2 mouse cellular contexts compared by ENCODE assay signal in genomic region chr10:128499116-128499671, GRCm38 (mm10).
A peak's percentile ranks its signal among the peaks of the same experiment; 100 is the strongest.
TF ChIP-seq lines count a peak whose summit lies in the region.

No protein-coding gene starts in this region.

TF ChIP-seq in CH12.LX, 34 proteins besides CTCF, POLR2A, EP300 and RAD21:
- 0 out of 2 replicates have a peak, but pooled peaks have one; percentile 43 for TF ChIP-seq UBTF (IDR thresholded peaks at IDR 0.05; ENCODE audit: low read depth, low read length)
- TF ChIP-seq SIN3A (IDR thresholded peaks at IDR 0.05; ENCODE audit: low read length): peak; percentile 61; the same call in 1 of the 2 replicates
- TF ChIP-seq HCFC1 (IDR thresholded peaks at IDR 0.05; ENCODE audit: low read depth, low read length): no peak
- TF ChIP-seq TCF12 (IDR thresholded peaks at IDR 0.05; ENCODE audit: low read depth, low read length): 0 out of 2 replicates have a peak, but pooled peaks have one; percentile 21
- TF ChIP-seq ETS1 (conservative IDR thresholded peaks at IDR 0.05; ENCODE audit: low read depth, low read length): no peak
- no peak for TF ChIP-seq MYC (IDR thresholded peaks at IDR 0.05; ENCODE audit: low read depth, low read length)
- TF ChIP-seq ZNF384 (IDR thresholded peaks at IDR 0.05; ENCODE audit: low read depth, low read length): no peak
- no peak for TF ChIP-seq PAX5 (IDR thresholded peaks at IDR 0.05; ENCODE audit: low read length)
- TF ChIP-seq MAFK (IDR thresholded peaks at IDR 0.05; ENCODE audit: insufficient replicate concordance, low read length): no peak
- no peak for TF ChIP-seq JUND (conservative IDR thresholded peaks at IDR 0.05; ENCODE audit: low read depth, low read length)
- no peak for TF ChIP-seq ZC3H11A (IDR thresholded peaks at IDR 0.05; ENCODE audit: low read depth, low read length)
- TF ChIP-seq NELFE (IDR thresholded peaks at IDR 0.05; ENCODE audit: low read depth, low read length): no peak
- no peak for TF ChIP-seq ELF1 (IDR thresholded peaks at IDR 0.05; ENCODE audit: low read depth, low read length)
- peak; percentile 57 for TF ChIP-seq MXI1 (IDR thresholded peaks at IDR 0.05; ENCODE audit: low read depth, low read length)
- TF ChIP-seq BHLHE40 (IDR thresholded peaks at IDR 0.05; ENCODE audit: low read depth, low read length): peak; percentile 10; the same call in 1 of the 2 replicates
- no peak for TF ChIP-seq MAZ (IDR thresholded peaks at IDR 0.05; ENCODE audit: low read depth, low read length)
- no peak for TF ChIP-seq GABPA (IDR thresholded peaks at IDR 0.05; ENCODE audit: insufficient replicate concordance, low read depth, low read length)
- TF ChIP-seq USF2 (conservative IDR thresholded peaks at IDR 0.05; ENCODE audit: low read depth, low read length): no peak
- TF ChIP-seq JUN (IDR thresholded peaks at IDR 0.05; ENCODE audit: insufficient read depth, low read depth, low read length): no peak
- peak; percentile 46; the same call in 1 of the 2 replicates for TF ChIP-seq MEF2A (IDR thresholded peaks at IDR 0.05; ENCODE audit: borderline replicate concordance, low read depth, low read length)
- TF ChIP-seq ZMIZ1 (IDR thresholded peaks at IDR 0.05; ENCODE audit: low read depth, low read length): no peak
- no peak for TF ChIP-seq RCOR1 (conservative IDR thresholded peaks at IDR 0.05; ENCODE audit: low read depth, low read length)
- no peak for TF ChIP-seq SMC3 (IDR thresholded peaks at IDR 0.05; ENCODE audit: low read depth, low read length)
- TF ChIP-seq MAX (IDR thresholded peaks at IDR 0.05; ENCODE audit: low read length): no peak
- no peak for TF ChIP-seq KAT2A (IDR thresholded peaks at IDR 0.05; ENCODE audit: insufficient replicate concordance, low read length)
- no peak for TF ChIP-seq USF1 (IDR thresholded peaks at IDR 0.05; ENCODE audit: low read depth, low read length)
- TF ChIP-seq CHD1 (IDR thresholded peaks at IDR 0.05; ENCODE audit: low read depth, low read length): no peak
- no peak for TF ChIP-seq TBP (conservative IDR thresholded peaks at IDR 0.05; ENCODE audit: low read depth, low read length)
- TF ChIP-seq E2F4 (IDR thresholded peaks at IDR 0.05; ENCODE audit: insufficient replicate concordance, low read depth, low read length): no peak
- no peak for TF ChIP-seq NRF1 (IDR thresholded peaks at IDR 0.05; ENCODE audit: low read depth, low read length)
- no peak for TF ChIP-seq IRF4 (IDR thresholded peaks at IDR 0.05; ENCODE audit: low read depth, low read length)
- no peak for TF ChIP-seq POLR2AphosphoS2 (IDR thresholded peaks at IDR 0.05; ENCODE audit: low read depth, low read length)
TF ChIP-seq in CH12.LX: peak in this region for 6.

TF ChIP-seq in myocyte, 11 proteins besides CTCF, POLR2A, EP300 and RAD21:
- TF ChIP-seq POLR2AphosphoS2 (IDR thresholded peaks at IDR 0.05; ENCODE audit: insufficient read length, low read depth) (no peak), REST (IDR thresholded peaks at IDR 0.05; ENCODE audit: insufficient read depth, insufficient read length) (no peak), USF1 (IDR thresholded peaks at IDR 0.05; ENCODE audit: low read depth) (no peak), TCF12 (IDR thresholded peaks at IDR 0.05; ENCODE audit: insufficient read depth, poor library complexity, severe bottlenecking) (no peak), SRF (IDR thresholded peaks at IDR 0.05; ENCODE audit: control insufficient read depth, insufficient read length, low read depth) (no peak), MYOD1 (IDR thresholded peaks at IDR 0.05; ENCODE audit: control insufficient read depth in 1 of 3, insufficient read length in 2 of 3, low read depth in 2 of 3) (no peak), E2F4 (IDR thresholded peaks at IDR 0.05; ENCODE audit: insufficient read depth) (no peak), CEBPB (IDR thresholded peaks at IDR 0.05; ENCODE audit: insufficient read depth, poor library complexity, severe bottlenecking) (no peak), MAX (IDR thresholded peaks at IDR 0.05; ENCODE audit: low read depth) (no peak), TCF3 (IDR thresholded peaks at IDR 0.05; ENCODE audit: insufficient read length, low read depth) (no peak), MYOG (IDR thresholded peaks at IDR 0.05; ENCODE audit: control insufficient read depth in 1 of 3, insufficient read depth in 1 of 3, insufficient read length in 2 of 3, low read depth in 2 of 3) (no peak)
TF ChIP-seq in myocyte: peak in this region for 0.
